Mouse (Mus musculus) bone marrow, adult 2 months (tissue): Measurements from ENCODE around the gene Pick1.

Experiments
- CTCF ChIP-seq: fragments of 200-500 bp; IDR thresholded peaks from 2 replicates; pipeline ENCODE4 v1.5.1; 2011; ENCODE audit warnings: low read length, control low read depth; ENCODE audit not compliant: control insufficient read depth, insufficient read depth
- POLR2A ChIP-seq: fragments of 200-500 bp; IDR thresholded peaks from 2 replicates; pipeline ENCODE4 v1.6.1; 2011; ENCODE audit warnings: low read depth, mild to moderate bottlenecking, control low read depth, low read length, borderline replicate concordance; ENCODE audit not compliant: control insufficient read depth

DNA sequence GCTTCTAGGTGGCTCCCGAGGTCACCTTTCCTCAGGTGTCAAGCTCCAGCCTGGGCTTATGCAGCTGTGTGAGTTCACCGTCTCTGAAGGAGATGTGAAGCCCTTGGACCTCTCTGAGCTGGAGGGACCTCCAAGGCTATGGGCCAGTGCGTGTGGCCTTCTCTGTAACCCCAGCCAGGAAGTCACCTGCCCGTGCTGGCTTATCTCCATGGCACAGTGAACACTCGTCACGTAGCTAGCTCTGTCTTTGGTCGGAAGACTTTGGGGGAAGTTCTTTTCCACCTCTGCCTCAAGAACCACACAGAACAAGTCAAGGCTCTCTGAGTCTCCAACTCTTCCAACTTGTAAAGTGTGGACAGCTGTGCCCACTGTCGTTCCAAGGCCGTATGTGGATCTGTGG, 34.9 kb upstream of the Pick1 start:
- TF ChIP-seq CTCF (no peak), POLR2A (no peak)
